Mouse (Mus musculus): ENCODE results near the gene Lyst. TPM values are rescaled to one million over a fixed set of nuclear protein-coding genes. Genes with fewer than 3 reads are reported as not detected.
"Not testable (repeated sequence)": the region's sequence is repeated elsewhere in the genome, so short reads cannot be mapped to it uniquely, and the experiment has no call there.

Lyst gene
- total RNA-seq (2012; rRNA removed) (2.9 and 3.0 TPM in 2 replicates), polyA plus RNA-seq (2012; ENCODE audit: insufficient read depth in 1 of 2, insufficient read length in 2 of 2, low read depth in 1 of 2, low replicate concordance in 2 of 2, missing spikeins in 1 of 2) (1 to 10 TPM in 1 of 2 experiments, not detected in 1; 3.1 TPM)

- Histone ChIP-seq H3K4me1 (ENCODE audit: control insufficient read depth in 1 of 2, insufficient read depth in 2 of 2, low read length in 2 of 2) (peaks cover 21 to 29% of the 10 kb centered on the region in 2 experiments), H3K36me3 (ENCODE audit: control insufficient read depth in 1 of 2, insufficient read depth in 2 of 2, low read length in 2 of 2) (peaks cover 0 to 35% of the 10 kb centered on the region in 2 experiments; a peak in 2 of 4 replicates), H3K4me3 (ENCODE audit: control insufficient read depth in 1 of 2, insufficient read depth in 1 of 2, low read depth in 2 of 2, low read length in 2 of 2) (peak within 1 kb of the TSS; percentile 91 to 92), H3K9me3 (replicated peaks; ENCODE audit: insufficient read depth, low read length) (no peaks in the 10 kb centered on the region), H3K27ac (ENCODE audit: control insufficient read depth, low read depth, low read length) (peak within 1 kb of the TSS; percentile 34), H3K27me3 (ENCODE audit: control insufficient read depth in 1 of 2, insufficient read depth in 2 of 2, low read length in 2 of 2) (no peaks in the 10 kb centered on the region), H3K9ac (ENCODE audit: control insufficient read depth, low read depth, low read length, poor library complexity, severe bottlenecking) (peak within 1 kb of the TSS; percentile 87), H3K79me2 (ENCODE audit: control insufficient read depth, insufficient read depth, low read length, poor library complexity) (peaks cover 5% of the 10 kb centered on the region)
- TF ChIP-seq GABPA (IDR thresholded peaks at IDR 0.05; ENCODE audit: low read depth, low read length) (no peak), MYC (IDR thresholded peaks at IDR 0.05; ENCODE audit: low read depth, low read length) (0 out of 2 replicates have a peak, but pooled peaks have one; percentile 32), POLR2A (IDR thresholded peaks at IDR 0.05; ENCODE audit: control insufficient read depth in 1 of 2, insufficient read depth in 1 of 2, low read depth in 1 of 2, low read length in 2 of 2, poor library complexity in 1 of 2) (peak in 1 of 2 experiments; percentile 76; a peak in 2 of 4 replicates), EP300 (IDR thresholded peaks at IDR 0.05; ENCODE audit: low read depth in 1 of 2, low read length in 2 of 2) (no peak), UBTF (IDR thresholded peaks at IDR 0.05; ENCODE audit: borderline replicate concordance, insufficient read depth, low read depth, low read length) (0 out of 2 replicates have a peak, but pooled peaks have one; percentile 58), MAX (IDR thresholded peaks at IDR 0.05; ENCODE audit: low read length) (0 out of 2 replicates have a peak, but pooled peaks have one; percentile 25), GATA1 (IDR thresholded peaks at IDR 0.05; ENCODE audit: low read depth, low read length) (no peak), MEF2A (IDR thresholded peaks at IDR 0.05; ENCODE audit: extremely low read depth, insufficient replicate concordance, low read depth, low read length, poor library complexity, severe bottlenecking) (no peak), TCF12 (IDR thresholded peaks at IDR 0.05; ENCODE audit: low read depth, low read length) (peak; percentile 52; the same call in 1 of the 2 replicates), E2F4 (IDR thresholded peaks at IDR 0.05; ENCODE audit: borderline replicate concordance, low read depth, low read length) (0 out of 2 replicates have a peak, but pooled peaks have one; percentile 29), MXI1 (IDR thresholded peaks at IDR 0.05; ENCODE audit: low read depth, low read length) (peak; percentile 55; the same call in 1 of the 2 replicates), NELFE (IDR thresholded peaks at IDR 0.05; ENCODE audit: low read depth, low read length) (peak; percentile 78), MYB (IDR thresholded peaks at IDR 0.05; ENCODE audit: low read depth, low read length) (no peak), ZKSCAN1 (IDR thresholded peaks at IDR 0.05; ENCODE audit: low read depth, low read length) (no peak), TBP (IDR thresholded peaks at IDR 0.05; ENCODE audit: low read depth, low read length) (peak; percentile 55; the same call in 1 of the 2 replicates), ZMIZ1 (IDR thresholded peaks at IDR 0.05; ENCODE audit: low read depth, low read length) (peak; percentile 79; the same call in 1 of the 2 replicates), ZC3H11A (IDR thresholded peaks at IDR 0.05; ENCODE audit: low read depth, low read length) (no peak), USF1 (IDR thresholded peaks at IDR 0.05; ENCODE audit: low read depth, low read length) (peak; percentile 55; the same call in 1 of the 2 replicates), POLR2AphosphoS2 (IDR thresholded peaks at IDR 0.05; ENCODE audit: low read length) (peak; percentile 84; the same call in 1 of the 2 replicates), CTCF (IDR thresholded peaks at IDR 0.05 in 2 of 3, conservative IDR thresholded peaks at IDR 0.05 in 1 of 3; ENCODE audit: control insufficient read depth in 1 of 3, insufficient read depth in 1 of 3, low read depth in 2 of 3, low read length in 3 of 3, poor library complexity in 1 of 3, severe bottlenecking in 1 of 3) (peak in 1 of 3 experiments; percentile 22; a peak in 2 of 6 replicates), MAZ (IDR thresholded peaks at IDR 0.05; ENCODE audit: low read depth, low read length) (peak; percentile 97), TAL1 (IDR thresholded peaks at IDR 0.05; ENCODE audit: low read length) (no peak), ETS1 (IDR thresholded peaks at IDR 0.05; ENCODE audit: low read depth, low read length) (0 out of 2 replicates have a peak, but pooled peaks have one; percentile 6), BHLHE40 (IDR thresholded peaks at IDR 0.05; ENCODE audit: borderline replicate concordance, low read depth, low read length) (no peak), NRF1 (IDR thresholded peaks at IDR 0.05; ENCODE audit: insufficient read depth, low read depth, low read length, poor library complexity, severe bottlenecking) (peak; percentile 98), POLR2AphosphoS5 (IDR thresholded peaks at IDR 0.05; ENCODE audit: borderline replicate concordance, low read depth, low read length) (no peak), ELF1 (IDR thresholded peaks at IDR 0.05; ENCODE audit: low read depth, low read length) (peak; percentile 70; the same call in 1 of the 2 replicates), CHD1 (IDR thresholded peaks at IDR 0.05; ENCODE audit: low read depth, low read length) (no peak), HCFC1 (IDR thresholded peaks at IDR 0.05; ENCODE audit: low read depth, low read length) (peak; percentile 78)
- peak; percentile 97 for DNase-seq (ENCODE audit: low read depth, low spot score)
These were observed at the start of gene Lyst for GRCm38 (mm10) chr13:13590048-13591011. Gene Lyst, plus strand, starts transcription at chr13:13590397.

GRCm38 (mm10) chr13:13543073-13543472 is 47.1 kb upstream of the Lyst start:
- H3K79me2 ChIP-seq (ENCODE audit: control insufficient read depth, insufficient read depth, low read length, poor library complexity); H3K27ac ChIP-seq (ENCODE audit: control insufficient read depth, low read depth, low read length); H3K9me3 ChIP-seq (replicated peaks; ENCODE audit: insufficient read depth, low read length); H3K27me3 ChIP-seq (ENCODE audit: control insufficient read depth in 1 of 2, insufficient read depth in 2 of 2, low read length in 2 of 2); DNase-seq (ENCODE audit: low read depth, low spot score); H3K4me3 ChIP-seq (ENCODE audit: control insufficient read depth in 1 of 2, insufficient read depth in 1 of 2, low read depth in 2 of 2, low read length in 2 of 2); H3K4me1 ChIP-seq (ENCODE audit: control insufficient read depth in 1 of 2, insufficient read depth in 2 of 2, low read length in 2 of 2); H3K36me3 ChIP-seq (ENCODE audit: control insufficient read depth in 1 of 2, insufficient read depth in 2 of 2, low read length in 2 of 2); H3K9ac ChIP-seq (ENCODE audit: control insufficient read depth, low read depth, low read length, poor library complexity, severe bottlenecking): not testable (repeated sequence)
